Mouse (Mus musculus) megakaryocyte, adult 5-6 weeks (primary cell): ENCODE data around the gene Tex9. TPM values are rescaled to one million over a fixed set of nuclear protein-coding genes. Genes with fewer than 3 reads are reported as not detected.

Experiments used
- total RNA-seq, 2 experiments: library from RNA; stranded (forward) in 1 of 2; stranded (reverse) in 1 of 2; fragments of 153-499, 151-499 nt in 1 of 2; fragments of 221-1000, 200-1000 nt in 1 of 2; gene quantifications; 2 replicates each; pipeline versions ENCODE4 v1.2.3 to v1.2.4; 2015 to 2017

Tex9 gene
- total RNA-seq, 2 experiments from 2014 or later, result 1.5 to 5.9 TPM

Other genes starting within 250 kb of the Tex9 start
- gene Zfp280d, start 217.4 kb downstream of the Tex9 start, total RNA-seq (2015), result 54.7 and 56.7 TPM in 2 replicates
- gene Zfp280d, start 217.4 kb downstream of the Tex9 start, total RNA-seq (2017), result 32.3 and 40.3 TPM in 2 replicates
- 21.0 and 25.9 TPM in 2 replicates for gene Mns1, start 54.2 kb downstream of the Tex9 start, total RNA-seq (2015)
- 29.4 and 31.4 TPM in 2 replicates for gene Mns1, start 54.2 kb downstream of the Tex9 start, total RNA-seq (2017)
- 52.7 and 55.2 TPM in 2 replicates for gene Rfx7, start 40.0 kb upstream of the Tex9 start, total RNA-seq (2015)
- gene Rfx7, start 40.0 kb upstream of the Tex9 start, total RNA-seq (2017), result 10.8 and 13.1 TPM in 2 replicates
- gene Nedd4, start 170.1 kb upstream of the Tex9 start, total RNA-seq (2015), result 36.7 and 38.0 TPM in 2 replicates
- 47.0 and 68.7 TPM in 2 replicates for gene Nedd4, start 170.1 kb upstream of the Tex9 start, total RNA-seq (2017)